Mouse (Mus musculus) liver, postnatal 0 days (tissue): ENCODE measurements at regions not wholly inside any gene's neighbourhood (a gene's known extent, or its start where the extent isn't known, plus 50 kb on each side); places are given as distances from the start of the nearest gene placed in this dataset.
A peak's percentile ranks its signal among the peaks of the same experiment; 100 is the strongest.

Source experiments
- CTCF ChIP-seq: sonication (generic); IDR thresholded peaks from 2 replicates; pipeline ENCODE4 v1.5.1; 2016; ENCODE audit warnings: antibody characterized with exemption, low read depth
- EP300 ChIP-seq: IDR thresholded peaks from 2 replicates; pipeline ENCODE4 v1.6.1; 2016; ENCODE audit warnings: antibody characterized with exemption, low read depth, mild to moderate bottlenecking

DNA sequence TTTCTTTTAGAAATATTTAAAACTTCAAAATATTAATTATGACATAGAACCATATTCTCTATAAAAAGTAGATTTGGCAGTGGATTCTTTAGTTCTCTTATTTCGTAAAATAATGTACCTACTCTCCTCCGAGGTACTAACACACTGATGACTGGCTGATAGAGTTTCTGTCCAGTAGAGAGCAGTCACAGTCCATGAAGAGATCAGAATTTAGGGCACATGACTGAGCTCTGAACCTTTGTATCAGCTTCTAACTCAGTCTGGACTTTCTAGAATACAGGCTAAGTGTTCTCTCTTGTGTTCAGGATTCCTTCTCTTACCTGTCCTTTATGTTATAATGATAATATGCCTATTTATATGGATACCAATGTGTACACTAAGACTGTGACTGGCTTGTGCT is 494.3 kb downstream of the Cd109 start:
- TF ChIP-seq EP300 (no peak), CTCF (peak; percentile 66)
